Mouse (Mus musculus) neural tube, embryonic 11.5 days (tissue): ENCODE data around the gene Rad54l. TPM values are rescaled to one million over a fixed set of nuclear protein-coding genes. Genes with fewer than 3 reads are reported as not detected.

ENCODE experiments used
- ATAC-seq: fragments of 200-750 bp; cut with Nextera tagmentation; 2 replicates; pipeline ENCODE4 v1.8.0; 2017; ENCODE audit warnings: moderate number of reproducible peaks, mild to moderate bottlenecking, moderate TSS enrichment, moderate library complexity; ENCODE audit not compliant: insufficient read depth, low FRiP score, low TSS enrichment
- DNase-seq: peaks from one replicate; pipeline ENCODE4 v3.0.0-alpha.2; 2015; ENCODE audit warnings: low spot score
- H3K27ac ChIP-seq: fragments of 300-500 bp; sonication (generic); 2 replicates; pipeline ENCODE4 v1.5.1; 2014; ENCODE audit warnings: low read depth, mild to moderate bottlenecking, low read length
- H3K27me3 ChIP-seq: fragments of 300-500 bp; sonication (generic); 2 replicates; pipeline ENCODE4 v1.6.1; 2014; ENCODE audit warnings: mild to moderate bottlenecking, low read length, mixed read lengths; ENCODE audit not compliant: control insufficient read depth, insufficient read depth
- H3K36me3 ChIP-seq: fragments of 300-500 bp; sonication (generic); 2 replicates; pipeline ENCODE4 v1.6.1; 2014; ENCODE audit warnings: mild to moderate bottlenecking, low read length, moderate library complexity, mixed read lengths; ENCODE audit not compliant: control insufficient read depth, insufficient read depth
- H3K4me1 ChIP-seq: fragments of 300-500 bp; sonication (generic); 2 replicates; pipeline ENCODE4 v1.6.1; 2014; ENCODE audit warnings: low read length, mixed read lengths; ENCODE audit not compliant: control insufficient read depth, insufficient read depth
- H3K4me2 ChIP-seq: fragments of 300-500 bp; sonication (generic); 2 replicates; pipeline ENCODE4 v1.6.1; 2014; ENCODE audit warnings: low read depth, mild to moderate bottlenecking, moderate library complexity
- H3K4me3 ChIP-seq: fragments of 300-500 bp; sonication (generic); 2 replicates; pipeline ENCODE4 v1.5.1; 2014; ENCODE audit warnings: low read depth, low read length
- H3K9ac ChIP-seq: fragments of 300-500 bp; sonication (generic); 2 replicates; pipeline ENCODE4 v1.6.1; 2014; ENCODE audit warnings: mild to moderate bottlenecking, low read length
- H3K9me3 ChIP-seq: fragments of 300-500 bp; sonication (generic); 2 replicates; pipeline ENCODE4 v1.6.1; 2016; ENCODE audit warnings: low read length; ENCODE audit not compliant: control insufficient read depth
- WGBS: fragments of 180-500 bp; shearing (Covaris S2); extraction: QIAGEN DNeasy Blood & Tissue Kit; methylation state at CpG from one replicate; pipeline ENCODE4 v1.1.7; 2014; 5-methylcytosine and 5-hydroxymethylcytosine counted together
- polyA plus RNA-seq: library from polyadenylated mRNA; unstranded; fragments of >200 nt; fragmentation: Nextera tagmentation; extraction: Ambion mirVana; gene quantifications from 2 replicates; pipeline ENCODE4 v1.2.1, GENCODE M21; 2014

Rad54l gene
- polyA plus RNA-seq, 1 experiment from 2014 or later, result 44.3 TPM

DNA sequence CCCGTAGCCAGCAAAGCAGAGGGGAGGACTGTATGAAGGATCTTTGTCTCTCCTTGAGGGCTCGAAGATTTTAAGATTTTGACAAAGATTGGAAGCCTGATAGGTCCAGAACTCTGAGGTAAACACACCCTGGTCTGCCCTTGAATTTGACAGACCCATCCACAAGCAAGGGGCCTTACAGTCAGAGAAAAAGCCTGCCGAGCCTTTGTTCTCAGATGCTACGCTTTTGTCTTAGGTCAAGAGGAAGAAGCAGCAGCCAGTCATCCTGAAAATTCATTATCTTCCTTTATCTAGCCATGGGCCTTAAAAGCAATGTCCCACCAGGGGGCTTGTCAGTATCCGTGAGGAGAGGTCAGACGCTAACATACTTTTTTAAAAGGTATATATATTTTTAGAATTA is 4.5 kb upstream of the Rad54l start:
- DNase-seq (no peak), ATAC-seq (no peak)
- no peak overlapping the region for H3K4me2 ChIP-seq
- H3K4me1 ChIP-seq, result peaks cover 2% of the 10 kb centered on the region
- H3K27ac ChIP-seq, result no peak overlapping the region
- H3K4me3 ChIP-seq, result no peak overlapping the region
- no peaks in the 10 kb centered on the region for H3K27me3 ChIP-seq
- WGBS, result 72% methylated on average over 6 of the region's 6 CpGs
- no peaks in the 10 kb centered on the region for H3K9me3 ChIP-seq
- peak overlapping the region; percentile 32 for H3K9ac ChIP-seq
- H3K36me3 ChIP-seq, result no peaks in the 10 kb centered on the region

DNA sequence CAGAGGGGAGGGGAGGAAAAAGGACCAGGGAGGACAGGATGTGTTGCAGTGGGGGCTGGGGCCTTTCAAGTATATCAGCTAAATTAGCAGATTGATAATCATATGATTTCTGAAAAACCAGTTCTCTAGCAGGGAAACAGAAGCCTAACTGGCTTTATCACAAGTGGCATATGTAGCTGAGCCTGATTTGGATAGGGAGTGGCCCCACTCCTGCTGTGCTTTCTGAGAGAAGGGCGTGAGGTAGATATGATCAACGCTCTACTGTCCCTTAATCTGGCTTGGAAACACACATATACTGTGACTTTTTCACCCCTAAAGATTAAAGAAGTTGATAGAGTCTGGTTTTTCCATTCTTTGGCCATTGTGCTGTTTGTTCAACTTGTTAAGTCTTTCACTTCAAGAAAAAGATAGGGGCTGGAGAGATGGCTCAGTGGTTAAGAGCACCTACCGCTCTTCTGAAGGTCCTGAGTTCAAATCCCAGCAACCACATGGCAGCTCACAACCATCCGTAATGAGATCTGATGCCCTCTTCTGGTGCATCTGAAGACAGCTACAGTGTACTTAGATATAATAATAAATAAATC is 2.4 kb upstream of the Rad54l start:
- Histone ChIP-seq H3K27ac (no peak overlapping the region), H3K4me3 (no peak overlapping the region), H3K9me3 (no peaks in the 10 kb centered on the region), H3K36me3 (no peaks in the 10 kb centered on the region), H3K27me3 (no peaks in the 10 kb centered on the region), H3K4me2 (no peak overlapping the region), H3K9ac (no peak overlapping the region), H3K4me1 (peaks cover 5% of the 10 kb centered on the region)
- 91% methylated on average over 4 of the region's 4 CpGs for whole genome bisulfite sequencing
- ATAC-seq (no peak), DNase-seq (no peak)

DNA sequence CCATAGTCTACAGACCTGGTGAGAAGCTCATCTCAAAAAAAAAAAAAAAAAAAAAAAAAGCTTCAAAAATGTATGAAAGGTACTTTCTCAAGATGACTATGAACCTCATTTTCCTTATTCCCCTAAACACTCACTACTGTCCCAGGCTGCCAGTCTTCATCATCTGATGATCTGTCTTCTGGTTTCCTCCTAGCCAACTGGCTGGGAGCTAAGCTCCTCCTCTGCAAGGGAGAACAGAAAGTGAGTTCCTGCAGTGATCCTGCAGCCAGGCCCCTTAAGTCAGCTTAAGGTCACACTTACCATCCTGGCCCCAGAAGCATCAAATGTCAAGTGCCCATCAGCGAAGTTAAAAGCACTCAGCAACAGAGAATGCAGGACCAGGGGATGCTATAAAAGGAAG is 728 bp downstream of the Rad54l start:
- H3K27ac ChIP-seq, result no peak overlapping the region
- WGBS, result 8% methylated on average over 1 of the region's 1 CpGs
- peak overlapping the region; percentile 61 for H3K9ac ChIP-seq
- H3K4me1 ChIP-seq, result peaks cover 5% of the 10 kb centered on the region
- no peaks in the 10 kb centered on the region for H3K27me3 ChIP-seq
- no peaks in the 10 kb centered on the region for H3K9me3 ChIP-seq
- peak overlapping the region; percentile 58 for H3K4me3 ChIP-seq
- H3K36me3 ChIP-seq, result no peaks in the 10 kb centered on the region
- DNase-seq, result no peak
- H3K4me2 ChIP-seq, result peak overlapping the region; percentile 82
- no peak for ATAC-seq

DNA sequence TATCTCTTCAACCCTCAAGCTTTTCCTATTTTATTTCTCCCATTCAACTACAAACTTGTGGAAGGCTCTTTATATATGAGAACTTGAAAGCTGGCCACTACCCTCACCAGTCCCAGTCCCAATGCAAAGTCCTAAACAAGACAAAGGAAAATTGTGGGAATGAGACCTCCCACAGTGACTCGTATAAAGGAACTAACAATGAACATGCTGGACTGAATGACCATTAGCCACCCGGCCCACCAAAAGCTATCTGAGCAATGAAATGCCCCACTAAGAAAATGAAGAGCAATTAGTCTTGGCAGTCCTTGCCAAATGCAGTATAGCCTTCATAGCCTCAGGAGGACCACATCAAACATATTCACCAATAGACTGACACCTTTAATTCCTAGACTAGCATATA is 12.0 kb downstream of the Rad54l start:
- no peak overlapping the region for H3K9ac ChIP-seq
- H3K4me3 ChIP-seq, result no peak overlapping the region
- H3K9me3 ChIP-seq, result no peaks in the 10 kb centered on the region
- 56% methylated on average over 2 of the region's 2 CpGs for WGBS
- no peaks in the 10 kb centered on the region for H3K27me3 ChIP-seq
- no peak overlapping the region for H3K4me2 ChIP-seq
- no peak overlapping the region for H3K27ac ChIP-seq
- DNase-seq, result no peak
- no peaks in the 10 kb centered on the region for H3K4me1 ChIP-seq
- H3K36me3 ChIP-seq, result no peaks in the 10 kb centered on the region
- no peak for ATAC-seq

DNA sequence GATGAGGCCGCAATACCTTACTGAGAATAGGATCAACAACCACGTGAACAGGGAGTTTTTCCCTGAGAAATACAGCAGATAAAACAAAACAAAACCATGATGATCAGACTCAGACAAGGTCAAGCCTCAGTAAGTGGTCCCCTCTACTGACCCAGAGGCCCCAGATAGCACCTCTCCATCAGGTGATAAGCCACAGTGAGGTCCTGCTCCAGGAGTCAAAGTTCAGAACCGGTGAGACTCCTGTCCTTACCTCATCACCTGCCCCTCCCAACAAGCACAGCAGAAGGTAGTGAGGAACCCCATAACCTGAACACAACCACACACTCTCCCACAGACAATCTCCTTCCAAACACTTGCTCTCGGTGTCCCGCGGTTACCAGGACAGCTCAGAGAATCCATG is 12.8 kb downstream of the Rad54l start:
- Histone ChIP-seq H3K27ac (no peak overlapping the region), H3K4me3 (no peak overlapping the region), H3K4me1 (no peaks in the 10 kb centered on the region), H3K9ac (no peak overlapping the region), H3K36me3 (no peaks in the 10 kb centered on the region), H3K4me2 (no peak overlapping the region), H3K27me3 (no peaks in the 10 kb centered on the region), H3K9me3 (no peaks in the 10 kb centered on the region)
- DNase-seq (no peak), ATAC-seq (no peak)
- WGBS, result 95% methylated on average over 6 of the region's 6 CpGs

DNA sequence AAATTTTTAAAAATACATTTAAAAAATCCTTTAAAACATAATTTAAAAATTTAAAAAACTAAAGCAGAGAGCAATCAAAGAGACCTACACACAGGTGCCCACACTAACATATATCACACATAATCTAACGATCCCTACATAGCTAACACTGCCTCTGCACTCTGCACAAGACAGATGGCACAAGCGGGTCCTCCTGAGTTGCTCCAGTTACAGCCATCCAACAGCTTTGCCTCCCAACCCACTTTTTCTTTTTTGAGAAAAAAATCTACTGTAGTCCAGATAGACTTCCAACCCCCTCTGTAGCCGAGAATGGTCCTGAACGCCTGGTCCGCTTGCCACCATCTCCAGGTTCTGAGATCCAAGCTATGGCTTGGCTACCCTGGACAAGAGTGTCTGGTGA is 18.2 kb downstream of the Rad54l start:
- peaks cover 15% of the 10 kb centered on the region for H3K36me3 ChIP-seq
- H3K9ac ChIP-seq, result no peak overlapping the region
- H3K4me2 ChIP-seq, result no peak overlapping the region
- no peaks in the 10 kb centered on the region for H3K9me3 ChIP-seq
- DNase-seq (no peak), ATAC-seq (no peak)
- no peak overlapping the region for H3K27ac ChIP-seq
- no peaks in the 10 kb centered on the region for H3K27me3 ChIP-seq
- 94% methylated on average over 5 of the region's 5 CpGs for WGBS
- no peaks in the 10 kb centered on the region for H3K4me1 ChIP-seq
- no peak overlapping the region for H3K4me3 ChIP-seq

DNA sequence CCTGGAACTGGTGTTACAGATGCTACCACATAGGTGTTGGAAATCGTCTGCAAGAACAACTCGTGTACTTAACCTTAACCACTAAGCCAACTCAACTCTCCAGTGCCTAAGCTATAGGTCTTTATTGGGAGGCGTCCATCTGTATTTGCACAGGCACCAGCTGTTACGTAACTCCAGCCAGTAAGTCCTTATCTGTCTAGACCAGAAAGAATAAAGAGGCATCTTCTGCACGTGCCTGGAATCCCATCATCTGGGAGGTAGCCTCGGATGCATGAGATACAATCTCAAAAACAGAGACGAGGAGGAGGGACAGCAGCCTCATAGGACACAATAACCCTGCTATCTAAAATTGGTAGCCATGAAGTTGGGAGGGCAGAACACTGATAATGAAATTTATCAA is 22.5 kb downstream of the Rad54l start:
- WGBS, result 87% methylated on average over 7 of the region's 7 CpGs
- Histone ChIP-seq H3K4me1 (no peaks in the 10 kb centered on the region), H3K4me2 (no peak overlapping the region), H3K27me3 (no peaks in the 10 kb centered on the region), H3K27ac (no peak overlapping the region), H3K36me3 (peaks cover 30% of the 10 kb centered on the region), H3K4me3 (no peak overlapping the region), H3K9me3 (no peaks in the 10 kb centered on the region), H3K9ac (no peak overlapping the region)
- ATAC-seq, result no peak
- DNase-seq, result no peak

DNA sequence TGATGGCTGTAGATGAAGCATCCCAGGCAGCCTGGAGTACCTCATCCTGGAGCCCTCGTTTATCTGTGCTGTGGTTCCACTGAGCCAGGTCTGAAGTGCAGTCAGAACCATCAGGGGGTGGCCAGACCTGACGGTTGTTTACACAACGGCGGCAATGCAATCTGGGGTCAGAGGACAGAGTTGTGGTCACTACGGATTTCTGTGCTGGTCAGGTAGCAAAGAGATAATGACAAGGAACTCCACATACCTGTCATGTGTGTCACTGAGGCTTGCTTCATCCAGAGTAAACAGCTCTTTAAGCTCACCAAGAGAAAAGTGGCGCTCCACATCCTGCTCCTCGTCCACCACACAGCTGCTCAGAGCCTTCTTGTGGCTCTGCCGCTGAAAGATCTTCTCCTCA is 26.3 kb downstream of the Rad54l start:
- ATAC-seq, result no peak
- Histone ChIP-seq H3K9ac (no peak overlapping the region), H3K36me3 (peaks cover 30% of the 10 kb centered on the region), H3K4me3 (no peak overlapping the region), H3K27ac (no peak overlapping the region), H3K27me3 (no peaks in the 10 kb centered on the region), H3K4me1 (no peaks in the 10 kb centered on the region), H3K9me3 (no peaks in the 10 kb centered on the region), H3K4me2 (no peak overlapping the region)
- DNase-seq, result no peak
- WGBS, result 86% methylated on average over 8 of the region's 8 CpGs

DNA sequence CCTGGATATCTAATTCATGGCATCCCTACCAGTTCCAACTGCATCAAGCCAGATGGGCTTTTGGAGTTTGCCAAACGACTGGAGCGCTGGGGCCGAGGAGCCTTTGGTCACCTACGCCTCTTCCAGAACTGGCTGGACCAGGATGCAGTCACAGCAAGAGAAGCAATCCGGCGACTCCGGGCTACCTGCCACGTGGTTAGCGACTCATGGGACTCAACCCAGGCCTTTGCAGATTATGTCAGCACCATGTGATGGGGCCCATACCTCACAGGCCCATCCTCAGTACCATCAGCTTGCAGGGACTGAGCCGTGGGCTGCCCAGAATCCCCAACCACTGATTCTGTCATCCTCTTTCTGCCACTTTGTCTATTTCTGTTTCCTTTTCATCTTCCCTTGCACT is 27.2 kb downstream of the Rad54l start:
- Histone ChIP-seq H3K4me2 (no peak overlapping the region), H3K27me3 (no peaks in the 10 kb centered on the region), H3K9me3 (no peaks in the 10 kb centered on the region), H3K4me3 (no peak overlapping the region), H3K4me1 (no peaks in the 10 kb centered on the region), H3K9ac (no peak overlapping the region), H3K27ac (no peak overlapping the region), H3K36me3 (peaks cover 30% of the 10 kb centered on the region)
- ATAC-seq, result no peak
- DNase-seq, result no peak
- 89% methylated on average over 10 of the region's 10 CpGs for WGBS
